Mouse (Mus musculus): ENCODE measurements at regions not wholly inside any gene's neighbourhood (a gene's known extent, or its start where the extent isn't known, plus 50 kb on each side); places are given as distances from the start of the nearest gene placed in this dataset.
A peak's percentile ranks its signal among the peaks of the same experiment; 100 is the strongest.

GRCm38 (mm10) chr13:46222031-46222430, 51.5 kb upstream of the Stmnd1 start:
- ATAC-seq = no peak

- no peak for ATAC-seq
Observed at GRCm38 (mm10) chr13:46218101-46218701, 55.3 kb upstream of the Stmnd1 start.

- no peak for ATAC-seq
Observed at GRCm38 (mm10) chr13:46216954-46217838, 56.3 kb upstream of the Stmnd1 start.

GRCm38 (mm10) chr13:46203551-46203950, 70.0 kb upstream of the Stmnd1 start:
- ATAC-seq = no peak

- ATAC-seq = no peak
Observed at GRCm38 (mm10) chr13:46202586-46202985, 70.9 kb upstream of the Stmnd1 start.

- no peak for ATAC-seq
Observed at GRCm38 (mm10) chr13:46201029-46201599, 72.4 kb upstream of the Stmnd1 start.

GRCm38 (mm10) chr13:46193131-46193530, 80.4 kb upstream of the Stmnd1 start:
- no peak for ATAC-seq

- no peak for ATAC-seq
Observed at GRCm38 (mm10) chr13:46189726-46190125, 83.8 kb upstream of the Stmnd1 start.

- ATAC-seq = no peak
Observed at GRCm38 (mm10) chr13:46182851-46183250, 90.7 kb upstream of the Stmnd1 start.

- ATAC-seq = no peak
Observed at GRCm38 (mm10) chr13:46180606-46181133, 92.9 kb upstream of the Stmnd1 start.

GRCm38 (mm10) chr13:46179916-46180315, 93.6 kb upstream of the Stmnd1 start:
- no peak for ATAC-seq

- no peak for ATAC-seq
Observed at GRCm38 (mm10) chr13:46173103-46173502, 100.4 kb upstream of the Stmnd1 start.

- ATAC-seq = peak; percentile 61
Observed at GRCm38 (mm10) chr13:46162025-46162374, 111.5 kb upstream of the Stmnd1 start.

GRCm38 (mm10) chr13:46161261-46162024, 112.1 kb upstream of the Stmnd1 start:
- ATAC-seq = no peak

- ATAC-seq = peak; percentile 73
Observed at GRCm38 (mm10) chr13:46159354-46159753, 114.2 kb upstream of the Stmnd1 start.

- ATAC-seq = no peak
Observed at GRCm38 (mm10) chr13:46153282-46154260, 120.0 kb upstream of the Stmnd1 start.

- ATAC-seq = no peak
Observed at GRCm38 (mm10) chr13:46140006-46140405, 133.5 kb upstream of the Stmnd1 start.

- no peak for ATAC-seq
Observed at GRCm38 (mm10) chr13:46139251-46139650, 134.3 kb upstream of the Stmnd1 start.

- no peak for ATAC-seq
Observed at GRCm38 (mm10) chr13:46135411-46135810, 138.1 kb upstream of the Stmnd1 start.

- no peak for ATAC-seq
Observed at GRCm38 (mm10) chr13:46129236-46129855, 144.2 kb upstream of the Stmnd1 start.

GRCm38 (mm10) chr13:46123446-46123845, 150.1 kb upstream of the Stmnd1 start:
- ATAC-seq = no peak

Measured in CD4-positive, CD25-positive, alpha-beta regulatory T cell, adult 4 months (primary cell).